Mouse (Mus musculus) CH12.LX (cell line): ENCODE data around the gene Krt10. TPM values are rescaled to one million over a fixed set of nuclear protein-coding genes. Genes with fewer than 3 reads are reported as not detected.

Source experiments
- DNase-seq: peaks from one replicate; pipeline ENCODE4 v3.0.0-alpha.2; 2013; ENCODE audit errors: extremely low read depth
- H3K27ac ChIP-seq: 2 replicates; pipeline ENCODE4 v1.5.1; 2012; ENCODE audit warnings: low read depth, mild to moderate bottlenecking, control low read depth, moderate library complexity; ENCODE audit not compliant: insufficient read depth
- H3K27me3 ChIP-seq: replicated peaks from 2 replicates; pipeline ENCODE3; 2012; ENCODE audit warnings: inconsistent platforms
- H3K36me3 ChIP-seq, 2 experiments: replicated peaks in 1 of 2; 2 replicates each; pipeline versions ENCODE3 to v1.6.1; 2012; ENCODE audit warnings: inconsistent platforms in 1 of 2, low read length in 1 of 2, mild to moderate bottlenecking in 1 of 2, mixed read lengths in 1 of 2, moderate library complexity in 1 of 2; ENCODE audit not compliant: control insufficient read depth in 1 of 2, insufficient read depth in 1 of 2
- H3K4me1 ChIP-seq, 2 experiments: 2 replicates each; pipeline ENCODE4 v1.6.1; 2012; ENCODE audit warnings: inconsistent platforms in 1 of 2, moderate library complexity in 1 of 2; ENCODE audit not compliant: insufficient read depth in 2 of 2, control insufficient read depth in 1 of 2
- H3K4me2 ChIP-seq: 2 replicates; pipeline ENCODE4 v1.6.1; 2012; ENCODE audit warnings: low read depth, mild to moderate bottlenecking, control low read depth; ENCODE audit not compliant: poor library complexity, insufficient read depth, severe bottlenecking
- H3K4me3 ChIP-seq, 3 experiments: fragments of 150-350 bp in 1 of 3; sonication (generic) in 1 of 3; replicated peaks in 1 of 3; 2 replicates each; pipeline versions ENCODE3 to v1.5.1; 2011 to 2012; ENCODE audit warnings: low read depth in 2 of 3, low read length in 2 of 3, mild to moderate bottlenecking in 2 of 3, moderate library complexity in 2 of 3, control low read depth in 1 of 3, improper control_type of control experiment in 1 of 3, inconsistent platforms in 1 of 3, mixed read lengths in 1 of 3; ENCODE audit not compliant: poor library complexity in 1 of 3
- H3K79me2 ChIP-seq: replicated peaks from 2 replicates; pipeline ENCODE4 v1.6.1; 2012; ENCODE audit warnings: mild to moderate bottlenecking, moderate library complexity; ENCODE audit not compliant: control insufficient read depth, poor library complexity, insufficient read depth, severe bottlenecking; ENCODE audit errors: extremely low read depth
- H3K9ac ChIP-seq: 2 replicates; pipeline ENCODE4 v1.6.1; 2012; ENCODE audit warnings: low read depth, mild to moderate bottlenecking, control low read depth, moderate library complexity; ENCODE audit not compliant: insufficient read depth
- H3K9me3 ChIP-seq: replicated peaks from 2 replicates; pipeline ENCODE3; 2012; ENCODE audit warnings: low read length, inconsistent platforms, mixed read lengths
- BHLHE40 ChIP-seq: IDR thresholded peaks from 2 replicates; pipeline ENCODE4 v1.6.1; 2011; ENCODE audit warnings: mild to moderate bottlenecking, low read depth, low read length, improper control_type of control experiment
- CHD1 ChIP-seq: IDR thresholded peaks from 2 replicates; pipeline ENCODE4 v1.6.1; 2012; ENCODE audit warnings: low read depth, low read length, improper control_type of control experiment, inconsistent platforms
- GABPA ChIP-seq: IDR thresholded peaks from 2 replicates; pipeline ENCODE4 v1.6.1; 2012; ENCODE audit warnings: low read depth, low read length, improper control_type of control experiment, inconsistent platforms; ENCODE audit not compliant: insufficient replicate concordance
- HCFC1 ChIP-seq: IDR thresholded peaks from 2 replicates; pipeline ENCODE4 v1.6.1; 2012; ENCODE audit warnings: low read depth, mild to moderate bottlenecking, inconsistent platforms, low read length, improper control_type of control experiment
- JUN ChIP-seq: IDR thresholded peaks from 2 replicates; pipeline ENCODE4 v1.6.1; 2011; ENCODE audit warnings: low read depth, mild to moderate bottlenecking, low read length, improper control_type of control experiment, moderate library complexity; ENCODE audit not compliant: insufficient read depth
- JUND ChIP-seq: conservative IDR thresholded peaks from 2 replicates; pipeline ENCODE4 v1.6.1; 2011; ENCODE audit warnings: low read depth, low read length, improper control_type of control experiment
- MYC ChIP-seq: IDR thresholded peaks from 2 replicates; pipeline ENCODE4 v1.6.1; 2011; ENCODE audit warnings: low read depth, mild to moderate bottlenecking, improper control_type of control experiment, low read length
- NELFE ChIP-seq: IDR thresholded peaks from 2 replicates; pipeline ENCODE4 v1.6.1; 2011; ENCODE audit warnings: low read depth, low read length, improper control_type of control experiment
- POLR2AphosphoS2 ChIP-seq: IDR thresholded peaks from 2 replicates; pipeline ENCODE4 v1.6.1; 2011; ENCODE audit warnings: low read depth, low read length, improper control_type of control experiment
- ZC3H11A ChIP-seq: IDR thresholded peaks from 2 replicates; pipeline ENCODE4 v1.6.1; 2012; ENCODE audit warnings: low read depth, mild to moderate bottlenecking, inconsistent platforms, low read length, improper control_type of control experiment
- dilution Hi-C: fragments of 300-500 bp; cut with MboI; formaldehyde crosslinking; loops from 2 replicates; pipeline ENCODE4 v1.14.3; 2020; ENCODE audit warnings: low sequenced_read_pairs; ENCODE audit not compliant: extremely low pct_unique_long_range_greater_than_20kb, extremely low pct_ligation_motif_present
- in situ Hi-C: fragments of 300-500 bp; cut with MboI; formaldehyde crosslinking; loops from 3 replicates; pipeline ENCODE4 v1.14.3; 2019; ENCODE audit warnings: low sequenced_read_pairs, low pct_ligation_motif_present, low pct_unique_long_range_greater_than_20kb, mixed read lengths
- polyA plus RNA-seq: library from polyadenylated mRNA; unstranded; fragments of >175 nt; gene quantifications from 2 replicates; pipeline ENCODE4 v1.2.1, GENCODE M21; 2012; ENCODE audit warnings: low read depth; ENCODE audit not compliant: insufficient read length
- total RNA-seq, 2 experiments: library from RNA; depleted of rRNA; stranded (reverse); fragments of 300-350 nt in 1 of 2; fragments of >200 nt in 1 of 2; gene quantifications; 2 replicates each; pipeline ENCODE4 v1.2.3; 2012 to 2014

Krt10 gene
- total and polyA plus RNA-seq, 3 experiments = 3.0 to 12.2 (median 9.0) TPM

- peaks cover 0 to 2% of the 10 kb centered on the region in 2 experiments; a peak in 1 of 4 replicates for H3K4me1 ChIP-seq
- H3K27ac ChIP-seq = no peak overlapping the region
- H3K9me3 ChIP-seq = no peaks in the 10 kb centered on the region
- DNase-seq = no peak
- in situ Hi-C loops = no loop called here
- H3K79me2 ChIP-seq = no peaks in the 10 kb centered on the region
- no peak overlapping the region for H3K4me2 ChIP-seq
- no peak for TF ChIP-seq HCFC1
- TF ChIP-seq JUN = no peak
- TF ChIP-seq, all 38 proteins: peak for 0
- dilution Hi-C loops = no loop called here
- Histone ChIP-seq H3K9ac (no peak overlapping the region), H3K27me3 (peaks cover 90% of the 10 kb centered on the region), H3K36me3 (no peaks in the 10 kb centered on the region), H3K4me3 (no peak overlapping the region)
Observed at GRCm38 (mm10) chr11:99417819-99418218, 28.7 kb upstream of the Krt10 start.

DNA sequence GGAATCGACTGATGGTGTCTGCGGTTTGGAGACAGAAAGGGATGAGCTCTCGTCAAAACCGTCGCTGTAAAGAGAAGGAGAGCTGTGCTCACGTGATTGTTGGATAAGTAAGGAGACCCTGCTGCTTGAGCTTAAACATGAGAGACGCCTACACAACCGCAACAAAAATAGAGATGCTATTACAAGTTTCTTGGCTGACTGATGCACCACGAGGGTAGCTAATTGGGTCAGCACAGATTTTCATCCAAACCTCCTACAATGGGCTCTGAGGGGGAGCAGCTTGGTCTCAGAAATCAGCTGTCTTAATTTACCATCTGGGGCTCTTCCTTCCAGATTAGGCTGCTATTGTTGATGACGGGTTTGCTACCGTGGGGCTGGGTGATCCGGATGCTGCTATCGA, 27.7 kb upstream of the Krt10 start:
- Histone ChIP-seq H3K4me3 (no peak overlapping the region), H3K4me1 (peaks cover 0 to 2% of the 10 kb centered on the region in 2 experiments; a peak in 1 of 4 replicates), H3K79me2 (no peaks in the 10 kb centered on the region), H3K9ac (no peak overlapping the region), H3K27ac (no peak overlapping the region), H3K4me2 (no peak overlapping the region), H3K9me3 (no peaks in the 10 kb centered on the region), H3K36me3 (no peaks in the 10 kb centered on the region), H3K27me3 (peaks cover 89% of the 10 kb centered on the region)
- in situ Hi-C loops (no loop called here), dilution Hi-C loops (no loop called here)
- DNase-seq = no peak
- TF ChIP-seq BHLHE40 (peak; percentile 30; the same call in 1 of the 2 replicates), ZC3H11A (no peak)

GRCm38 (mm10) chr11:99414463-99415147, 25.4 kb upstream of the Krt10 start:
- dilution Hi-C loops = no loop called here
- H3K4me1 ChIP-seq = peaks cover 0 to 2% of the 10 kb centered on the region in 2 experiments; a peak in 1 of 4 replicates
- H3K36me3 ChIP-seq = no peaks in the 10 kb centered on the region
- no peak overlapping the region for H3K4me2 ChIP-seq
- no peak overlapping the region for H3K4me3 ChIP-seq
- H3K27me3 ChIP-seq = peaks cover 87% of the 10 kb centered on the region
- H3K79me2 ChIP-seq = no peaks in the 10 kb centered on the region
- no peaks in the 10 kb centered on the region for H3K9me3 ChIP-seq
- in situ Hi-C loops = no loop called here
- TF ChIP-seq JUND (no peak), POLR2AphosphoS2 (no peak), MYC (no peak), CHD1 (no peak), NELFE (no peak), BHLHE40 (no peak), GABPA (no peak)
- no peak overlapping the region for H3K9ac ChIP-seq
- DNase-seq = no peak
- H3K27ac ChIP-seq = no peak overlapping the region
